Mouse (Mus musculus): ENCODE data around the gene Oprd1.

Gene Oprd1

DNA sequence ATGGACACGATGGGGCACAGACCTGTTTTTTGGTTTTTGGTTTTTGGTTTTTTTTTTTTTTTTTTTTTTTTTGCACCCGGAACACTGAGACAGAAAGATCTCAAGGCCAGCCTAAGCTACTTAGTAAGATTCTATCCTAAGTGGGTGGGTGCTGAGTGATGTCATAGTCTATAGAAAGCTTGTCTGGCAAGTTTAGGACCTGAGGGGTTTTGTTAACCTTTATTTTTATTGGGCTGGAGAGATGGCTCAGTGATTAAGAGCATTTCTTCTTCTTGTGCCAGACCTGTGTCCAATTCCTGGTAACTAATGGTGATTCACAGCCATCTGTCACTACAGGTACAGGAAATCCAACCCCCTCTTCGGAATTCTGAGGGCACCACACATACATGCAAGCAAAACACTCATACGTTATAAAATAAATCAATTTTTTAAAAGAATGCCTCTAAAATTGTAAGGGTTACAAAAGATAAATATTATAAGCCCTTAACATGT lies 63.7 kb downstream of the Oprd1 start:
- WGBS: 73% methylated on average over 4 of the region's 4 CpGs

DNA sequence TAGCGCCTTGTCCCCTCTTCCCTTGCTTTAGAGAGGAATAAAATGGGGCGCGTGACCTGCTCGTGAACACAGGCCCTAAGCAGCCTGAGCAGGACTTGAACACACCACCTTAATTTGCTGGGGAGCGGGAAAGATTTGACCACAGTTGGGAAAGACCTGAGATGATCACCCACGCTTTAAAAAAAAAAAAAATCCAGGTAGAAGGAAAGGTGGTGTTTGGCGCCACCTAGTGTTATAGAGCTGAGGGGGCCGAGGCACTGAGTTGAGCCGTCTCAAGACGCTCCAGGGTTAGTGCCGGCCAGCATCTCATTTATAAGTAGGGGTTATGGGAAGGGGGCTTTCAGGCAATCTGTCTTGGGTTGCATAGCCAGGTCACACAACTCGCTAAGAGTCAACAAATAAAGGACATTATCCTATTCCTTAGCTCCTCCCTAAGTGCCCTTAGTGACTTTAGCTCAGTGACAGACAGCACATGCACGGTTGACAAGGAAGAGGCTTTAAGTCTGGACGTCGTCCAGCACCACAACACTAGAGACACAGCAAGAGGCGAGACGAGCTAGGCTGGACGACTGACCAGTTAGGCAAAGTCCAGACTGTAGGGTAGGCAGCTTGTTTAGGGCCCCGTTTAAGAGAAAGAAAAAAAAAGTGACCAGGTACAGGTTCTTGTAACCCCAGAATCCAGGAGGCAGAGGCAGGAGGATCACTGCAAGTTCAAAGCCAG lies 64.6 kb downstream of the Oprd1 start:
- WGBS: 16% methylated on average over 19 of the region's 19 CpGs

DNA sequence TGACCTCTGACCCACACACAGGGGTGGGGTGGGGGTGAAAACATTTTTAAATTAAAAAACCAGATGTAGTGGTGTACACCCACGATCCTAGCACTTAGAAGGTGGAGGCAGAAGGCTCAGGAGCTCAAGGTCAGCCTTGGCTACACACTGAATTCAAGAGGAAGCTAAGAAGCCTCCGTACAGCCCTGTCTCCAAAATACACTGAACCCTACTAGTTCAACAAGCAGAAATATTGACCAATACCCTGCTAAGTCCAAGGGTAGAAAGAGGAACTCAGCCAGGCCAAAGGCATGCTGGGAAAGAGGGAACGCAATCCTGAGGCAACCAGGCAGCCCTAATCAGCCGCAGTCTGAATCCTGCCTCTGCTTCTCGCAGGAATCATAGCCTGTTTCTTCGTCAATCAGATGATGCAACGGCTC lies 66.0 kb downstream of the Oprd1 start:
- WGBS: 63% methylated on average over 7 of the region's 7 CpGs

DNA sequence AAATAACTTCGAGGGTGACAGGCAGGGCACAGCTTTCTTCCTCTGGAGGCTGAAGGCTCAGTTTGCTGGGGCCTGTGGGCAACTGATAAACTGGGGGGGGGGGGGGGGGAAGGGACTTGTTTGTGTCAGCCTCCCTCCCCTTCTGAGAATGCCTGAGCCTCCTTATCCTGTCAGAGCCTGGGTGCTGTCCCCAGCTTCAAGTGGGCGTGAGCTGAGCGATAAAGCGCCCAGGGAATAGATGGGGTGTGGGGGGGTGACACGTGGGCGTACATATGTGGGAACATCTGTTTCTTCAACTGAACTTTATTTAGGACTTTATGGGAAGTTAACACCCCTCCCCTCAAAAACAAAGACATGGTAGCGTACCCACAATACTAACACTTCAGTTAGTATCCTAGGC lies 66.8 kb downstream of the Oprd1 start:
- 53% methylated on average over 7 of the region's 7 CpGs for WGBS

DNA sequence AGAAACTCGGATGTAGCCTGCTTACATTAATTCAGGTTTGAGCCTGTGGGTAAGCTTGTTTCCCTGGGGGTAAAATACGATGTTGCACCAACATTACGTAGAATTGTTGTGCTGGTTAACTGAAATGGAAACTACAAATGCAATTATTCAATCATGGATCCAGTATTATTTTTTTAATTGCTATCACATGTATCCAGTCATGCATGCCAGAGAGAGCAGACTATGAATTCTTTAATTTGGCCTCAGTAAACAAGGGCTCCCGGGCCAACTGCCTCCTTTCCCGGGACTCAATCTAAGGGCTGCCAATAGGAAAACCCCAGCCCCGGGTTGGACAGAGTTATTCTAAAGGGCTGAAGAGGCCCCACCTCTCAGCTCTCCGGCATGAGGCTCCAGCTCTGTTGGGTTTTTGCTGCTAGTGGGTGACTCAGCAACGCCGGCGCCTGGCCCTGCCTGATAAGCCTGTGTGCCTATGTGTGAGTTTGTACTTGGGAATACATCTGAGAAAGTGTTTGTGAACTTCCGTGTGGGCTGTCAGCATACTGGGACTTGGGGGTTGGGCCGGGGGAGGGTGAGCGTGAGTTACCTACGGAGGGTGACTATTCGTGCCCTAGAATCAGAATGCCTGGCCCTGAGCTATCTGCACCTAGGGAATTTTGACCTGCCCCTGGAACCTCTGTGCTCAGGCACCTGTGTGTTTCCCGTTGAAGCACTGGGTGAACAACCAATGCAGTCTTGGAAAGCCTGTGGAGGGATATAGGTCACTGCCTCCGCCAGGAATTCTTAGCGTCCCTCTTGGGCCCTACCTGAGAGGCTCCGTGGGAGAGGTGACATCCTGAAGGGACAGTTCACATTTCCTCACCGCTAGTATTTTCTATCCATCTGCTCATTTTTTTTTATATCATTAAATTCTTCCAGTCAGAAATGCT lies 67.5 kb downstream of the Oprd1 start:
- WGBS: 36% methylated on average over 20 of the region's 20 CpGs

DNA sequence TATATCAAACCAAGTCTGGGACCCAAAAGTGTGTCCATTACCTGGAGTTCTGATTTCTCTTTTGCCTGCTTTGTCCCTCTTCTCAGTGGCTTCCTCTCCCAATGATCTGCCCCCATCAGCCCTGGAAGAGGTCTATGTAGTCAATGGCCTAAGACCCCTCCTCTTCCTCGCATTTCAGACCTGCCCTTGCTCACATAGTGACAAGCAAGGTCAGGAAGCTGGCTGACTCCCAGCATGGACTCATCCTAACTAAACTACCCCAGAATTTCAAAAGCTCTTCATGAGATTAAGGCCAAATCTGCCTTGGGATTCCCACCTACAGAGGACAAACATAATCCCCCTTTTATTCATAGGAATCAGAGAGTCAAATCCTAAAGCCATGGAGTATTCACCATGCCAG lies 68.5 kb downstream of the Oprd1 start:
- 72% methylated on average over 1 of the region's 1 CpGs for WGBS

DNA sequence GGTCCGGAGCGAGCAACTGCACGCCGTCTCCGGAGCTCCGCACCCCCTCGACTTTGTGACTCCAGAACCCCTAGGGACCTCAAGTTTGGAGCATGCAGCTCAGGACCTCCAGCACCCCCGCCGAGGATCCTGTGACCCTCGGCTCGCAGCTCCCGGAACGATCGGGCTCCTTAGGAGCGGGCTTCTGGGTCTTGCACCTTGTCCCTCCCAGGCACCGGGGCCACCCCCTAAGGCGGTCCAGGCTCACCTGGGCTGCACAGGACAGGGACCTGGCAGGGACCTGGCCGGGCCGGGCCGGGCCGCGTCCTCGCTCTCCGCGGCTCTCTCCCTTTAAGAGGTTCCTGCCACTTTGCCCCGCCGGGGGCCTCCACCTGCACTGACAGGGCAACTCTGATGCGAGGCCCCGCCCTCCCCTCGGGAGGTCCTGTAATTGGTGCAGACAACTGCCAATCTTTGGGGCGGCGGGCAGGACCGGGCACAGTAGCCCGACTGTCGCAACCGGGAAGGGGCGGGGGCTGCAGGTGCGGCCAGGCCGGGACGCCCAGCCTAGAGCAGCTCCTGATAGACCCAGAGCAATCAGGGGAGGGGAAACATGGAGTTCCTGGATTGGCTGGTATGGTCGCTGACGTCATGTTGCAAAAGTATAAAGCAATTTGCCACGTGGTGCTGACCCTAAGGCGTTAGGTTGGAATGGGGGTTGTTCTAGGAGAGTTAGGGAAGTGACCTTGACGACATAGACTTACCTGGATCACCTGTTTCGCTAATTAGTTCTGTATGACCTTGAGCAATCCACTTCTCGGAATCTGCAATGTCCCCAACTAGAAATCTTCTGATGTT lies 69.1 kb downstream of the Oprd1 start, which contains the start of gene Epb41:
TSS of gene Epb41 (minus strand) at position 389 of the 837 bp plus-strand sequence.
- 2% methylated on average over 47 of the region's 47 CpGs for WGBS

DNA sequence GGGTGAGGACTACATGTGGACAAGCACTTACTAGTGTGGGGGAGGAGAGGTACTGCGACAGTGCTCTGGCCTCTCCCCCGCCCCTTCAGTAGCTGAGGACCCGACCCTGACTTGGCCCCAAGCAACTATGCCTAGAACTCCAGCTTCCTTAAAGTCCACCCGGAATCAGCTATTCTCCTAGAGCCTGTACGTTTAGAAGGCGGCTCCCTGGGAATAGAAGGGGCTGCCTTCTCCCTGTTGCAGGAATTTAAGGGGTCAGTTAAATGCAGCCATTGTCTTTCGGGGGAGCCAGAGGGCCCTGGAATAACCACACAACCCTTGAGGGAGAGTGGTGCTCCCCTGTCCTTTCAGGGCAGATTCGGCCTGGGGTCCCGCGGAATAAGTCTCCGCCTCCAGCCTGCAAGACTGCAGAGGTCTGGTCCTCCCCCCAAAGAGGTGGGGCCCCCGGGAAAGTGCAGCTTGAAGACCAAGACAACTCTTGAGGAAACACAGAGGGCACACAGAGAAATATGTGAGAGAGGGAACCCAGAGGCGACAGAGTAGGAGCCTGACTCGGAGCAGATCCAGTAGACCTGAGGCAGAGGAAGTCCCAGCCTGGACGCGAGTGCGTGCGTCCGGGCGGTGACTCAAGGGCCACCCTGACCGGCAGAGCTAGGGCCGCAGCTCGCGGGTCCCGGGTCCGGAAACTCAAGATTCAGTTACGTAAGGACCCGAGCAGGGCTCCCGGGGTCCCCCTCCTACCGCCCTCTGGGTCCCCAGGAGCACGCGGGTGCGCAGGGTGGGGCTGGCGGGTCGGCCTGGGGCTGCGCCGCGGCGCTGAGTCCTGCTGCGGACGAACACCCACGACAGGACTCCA lies 70.0 kb downstream of the Oprd1 start, which contains the start of gene Gm10300:
TSS of gene Gm10300 (plus strand) at position 621 of the 856 bp plus-strand sequence.
- 3% methylated on average over 42 of the region's 42 CpGs for WGBS

DNA sequence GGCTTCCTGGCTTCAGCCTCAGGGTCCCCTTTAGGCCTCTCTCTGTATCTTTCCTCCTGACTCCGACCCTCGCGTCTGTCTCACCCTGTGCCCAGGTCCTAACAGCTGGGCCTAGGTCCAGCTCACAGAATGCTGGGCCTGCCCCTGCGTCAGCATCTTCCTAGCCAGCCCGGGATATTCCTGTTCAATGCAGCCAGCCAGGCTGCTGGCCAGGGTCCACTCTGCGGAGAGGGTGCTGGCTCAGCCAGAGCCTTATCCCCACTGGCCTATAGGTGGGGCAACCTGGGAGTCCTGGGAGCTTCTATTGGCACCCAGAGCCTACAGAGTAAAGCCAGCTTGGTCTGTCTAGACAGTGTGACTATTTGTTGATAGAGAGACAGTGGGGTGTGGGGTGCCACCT lies 71.3 kb downstream of the Oprd1 start:
- 86% methylated on average over 6 of the region's 6 CpGs for WGBS

DNA sequence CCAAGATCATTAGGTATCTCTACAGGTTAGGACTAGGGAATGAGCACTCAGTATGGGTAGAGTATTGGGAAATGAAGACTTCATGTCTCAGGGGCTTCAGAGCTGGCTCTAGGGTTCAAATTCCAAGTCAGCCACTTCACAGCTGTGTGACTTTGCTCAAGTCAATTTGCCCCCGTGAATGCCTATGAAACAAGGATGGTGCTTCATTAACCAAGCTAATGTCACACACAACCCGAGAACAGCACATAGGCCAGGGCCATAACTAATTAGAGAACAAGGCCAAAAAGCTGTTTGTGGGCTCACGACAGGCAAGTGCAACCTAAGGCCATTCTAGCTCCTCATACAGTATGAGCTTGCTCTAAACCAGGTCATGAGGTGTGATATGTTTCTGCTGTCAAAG lies 72.1 kb downstream of the Oprd1 start:
- 95% methylated on average over 3 of the region's 3 CpGs for WGBS

DNA sequence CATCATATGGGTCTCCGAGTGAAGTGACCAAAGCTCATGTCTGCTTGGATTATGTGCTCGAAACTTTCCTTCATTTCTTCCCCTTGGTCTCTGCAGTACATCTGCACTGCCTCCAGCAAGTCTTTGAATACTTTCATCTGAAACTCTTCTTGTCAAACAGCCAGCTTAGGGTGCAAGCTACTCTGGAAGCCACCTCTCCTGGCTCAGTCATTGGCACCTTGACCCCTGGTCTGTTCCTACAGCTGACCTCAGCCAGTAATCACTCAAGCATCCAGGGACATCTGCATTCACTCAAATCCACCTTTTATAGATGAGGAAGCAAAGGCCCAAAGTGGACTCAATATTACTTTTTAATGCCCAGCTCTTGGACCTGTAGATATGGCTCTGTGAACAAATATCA lies 72.6 kb downstream of the Oprd1 start:
- WGBS: 97% methylated on average over 2 of the region's 2 CpGs

DNA sequence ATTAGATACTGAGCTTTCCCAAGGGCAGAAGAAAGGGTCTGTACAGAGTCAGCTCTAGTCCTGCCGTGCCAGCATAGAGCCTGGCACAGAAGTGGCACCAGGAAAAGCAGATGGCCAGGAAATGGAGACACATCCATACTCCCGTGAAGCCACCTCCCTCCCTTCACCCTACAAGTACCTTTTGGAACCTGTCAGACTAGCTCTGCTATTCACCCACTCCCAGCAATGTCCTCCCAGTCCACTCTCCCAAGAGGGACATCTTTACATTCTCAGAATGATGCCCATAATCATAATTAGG lies 76.4 kb downstream of the Oprd1 start:
- WGBS: 58% methylated on average over 2 of the region's 2 CpGs

DNA sequence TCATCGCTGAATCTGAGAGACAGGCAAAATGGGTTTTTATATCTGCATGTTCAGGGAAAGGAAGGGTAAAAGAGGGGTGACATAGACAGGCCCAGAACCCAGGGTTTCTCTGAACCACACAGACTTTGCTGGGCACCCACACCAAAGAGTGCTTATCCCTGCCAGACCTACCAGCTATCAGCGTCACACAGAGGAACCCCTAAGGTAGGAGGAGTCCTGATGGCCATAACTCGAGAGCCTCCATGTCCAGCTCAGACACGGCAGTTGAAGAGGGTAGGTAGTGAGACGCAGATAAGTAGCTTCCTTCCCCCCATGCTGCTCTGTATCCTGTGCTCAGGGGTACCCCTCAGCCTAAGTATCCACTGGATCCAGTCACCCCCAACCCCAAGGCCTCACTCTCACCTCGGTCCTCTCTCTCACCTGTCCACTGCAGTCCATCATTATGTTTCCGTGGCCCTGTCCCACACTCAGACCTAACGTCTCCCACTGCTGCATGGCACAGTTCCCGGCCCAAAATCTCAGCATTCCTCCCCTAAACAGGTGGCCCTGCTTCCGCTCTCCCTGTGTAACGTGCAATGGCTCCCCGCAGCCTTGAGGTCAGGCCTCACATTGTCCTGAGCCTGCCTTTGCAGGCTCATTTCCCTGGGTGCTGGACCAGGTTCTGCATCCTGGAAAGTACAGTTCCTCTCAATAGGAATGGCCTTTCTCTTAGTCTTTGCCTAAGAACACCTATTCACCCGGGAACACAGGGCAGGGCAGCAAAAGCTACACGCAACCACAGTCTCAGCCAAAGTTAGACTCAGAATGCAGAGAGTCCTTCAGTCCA lies 77.0 kb downstream of the Oprd1 start:
- 91% methylated on average over 14 of the region's 14 CpGs for WGBS

DNA sequence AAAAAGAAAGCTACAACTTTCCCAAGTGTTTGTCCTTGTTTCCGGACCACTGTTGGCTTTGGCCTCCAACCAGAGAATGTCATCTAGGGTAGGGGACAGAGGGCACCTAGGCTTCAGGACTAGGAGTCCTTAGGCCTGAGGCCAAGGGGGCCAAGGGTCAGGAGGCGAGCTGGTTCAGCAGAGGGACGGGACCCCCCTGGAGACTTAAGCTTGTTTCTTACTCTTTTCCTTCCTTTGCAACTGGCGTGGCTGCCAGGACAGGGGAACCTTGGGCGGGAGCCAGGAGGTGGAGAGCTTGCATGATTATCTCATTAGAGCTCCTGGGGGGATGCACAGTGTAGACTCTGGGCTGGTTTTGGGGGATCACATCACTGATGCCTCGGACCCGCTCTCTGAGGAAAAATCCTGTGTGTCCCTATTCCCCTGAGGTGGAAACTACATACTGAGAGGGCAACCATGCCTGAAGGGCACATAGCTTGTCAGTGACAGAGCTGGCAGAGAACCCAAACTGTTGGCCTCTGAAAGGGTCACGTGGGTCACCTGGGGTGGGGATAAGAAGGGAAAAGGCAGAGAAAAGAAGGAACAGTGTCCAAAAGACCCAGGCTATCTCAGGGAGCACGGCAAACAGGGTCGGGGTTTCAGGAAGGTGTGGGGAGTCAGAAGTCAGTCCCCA lies 78.0 kb downstream of the Oprd1 start:
- 60% methylated on average over 10 of the region's 10 CpGs for WGBS

DNA sequence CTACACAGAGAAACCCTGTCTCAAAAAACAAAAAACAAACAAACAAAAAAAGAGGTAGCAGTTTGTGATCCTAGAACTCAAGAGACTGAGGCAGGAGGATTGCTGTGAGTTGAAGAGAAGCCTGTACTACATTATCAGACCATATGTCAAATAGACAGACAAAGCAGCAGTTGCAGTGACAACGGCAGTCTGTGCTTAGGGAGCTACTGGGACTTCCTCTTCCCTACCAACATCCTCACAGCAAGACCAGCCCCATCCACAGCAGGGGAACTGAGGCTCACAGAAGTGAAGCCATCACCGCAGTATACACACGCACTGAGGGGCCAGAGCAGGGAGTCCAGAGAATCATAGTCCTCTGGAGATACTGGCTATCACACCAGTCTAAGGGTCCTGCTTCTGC lies 78.7 kb downstream of the Oprd1 start:
- 87% methylated on average over 3 of the region's 3 CpGs for WGBS

DNA sequence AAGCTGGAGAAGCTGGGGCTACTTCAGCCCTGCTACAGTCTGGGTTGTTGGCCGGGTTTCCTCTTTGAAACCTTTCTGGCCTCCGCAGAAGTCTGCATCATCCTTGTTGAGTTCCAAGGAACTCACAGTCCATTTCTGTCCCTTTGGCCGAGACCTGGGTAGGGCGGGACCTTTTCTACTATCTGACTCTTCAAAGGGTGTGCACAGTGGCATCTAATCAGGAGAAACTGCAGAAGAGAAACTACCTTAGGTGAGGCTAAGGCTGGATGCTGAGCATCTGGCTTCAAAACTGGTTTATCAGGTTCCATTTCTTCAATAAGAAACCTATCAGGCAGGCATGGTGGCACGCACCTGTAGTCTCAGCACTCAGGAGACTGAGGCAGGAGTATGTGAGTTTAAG lies 79.7 kb downstream of the Oprd1 start:
- WGBS: 96% methylated on average over 5 of the region's 5 CpGs

DNA sequence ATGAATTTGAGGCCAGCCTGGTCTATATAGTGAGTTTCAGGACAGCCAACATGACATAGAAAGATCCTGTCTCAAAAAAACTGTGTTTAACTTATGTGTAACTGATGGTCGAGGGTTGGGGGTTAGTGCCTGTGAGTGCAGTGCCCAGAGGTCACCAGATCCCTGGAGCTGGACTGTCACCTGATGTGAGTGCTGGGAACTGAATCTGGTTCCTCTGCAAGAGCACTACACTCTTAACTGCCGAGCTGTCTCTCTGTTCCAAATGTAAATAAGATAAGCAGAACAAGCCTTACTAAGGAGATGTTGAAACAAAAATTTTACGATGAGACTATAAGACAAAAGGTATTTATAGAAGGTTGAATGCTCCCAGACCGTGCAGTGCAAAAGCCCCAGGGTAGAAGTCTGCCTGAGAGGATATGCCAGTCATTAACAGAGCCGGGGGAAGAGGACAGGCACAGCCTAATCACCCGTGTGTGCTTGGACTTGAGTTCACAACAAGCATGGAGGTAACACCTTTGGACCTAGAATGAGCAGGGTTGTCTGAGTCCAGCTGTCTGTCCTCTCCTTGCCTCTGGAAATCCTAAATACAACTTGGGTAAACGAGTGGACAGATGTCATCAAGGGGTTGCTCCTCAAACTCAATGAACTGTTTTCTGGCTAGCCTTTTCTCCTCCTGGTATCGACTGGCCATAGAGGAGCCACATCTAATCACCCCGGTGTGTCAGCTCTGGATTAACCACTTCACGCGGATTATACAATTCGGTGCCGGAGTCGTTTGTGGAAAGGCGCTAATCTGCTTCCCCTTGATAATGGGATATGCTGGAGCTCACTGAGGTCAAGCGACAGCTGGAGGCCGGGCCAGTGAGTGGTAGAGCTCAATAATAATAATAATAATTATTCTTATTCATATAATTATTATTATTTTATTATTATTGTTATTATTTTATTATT lies 81.1 kb downstream of the Oprd1 start:
- 80% methylated on average over 17 of the region's 17 CpGs for WGBS

DNA sequence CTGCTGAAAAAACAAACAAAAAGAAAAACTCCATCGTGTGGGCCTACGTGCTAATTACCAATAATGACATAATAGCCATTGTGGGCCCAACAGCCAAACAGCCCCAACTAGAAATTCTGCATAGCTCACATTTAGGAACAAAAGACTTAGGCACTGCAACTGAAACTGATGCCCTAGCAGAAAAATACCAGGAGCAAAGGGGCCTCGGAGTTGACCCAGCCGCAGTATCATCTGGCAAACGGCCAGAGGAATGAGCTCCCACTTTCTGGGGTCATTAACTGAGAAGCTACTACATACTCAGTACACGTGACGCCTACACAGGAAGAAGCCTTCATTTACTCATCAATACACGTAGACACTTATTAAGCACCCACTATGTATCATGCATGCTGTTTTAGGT lies 82.0 kb downstream of the Oprd1 start:
- WGBS: 73% methylated on average over 8 of the region's 8 CpGs
